Mouse (Mus musculus): ENCODE data around the gene Chrm1.

GRCm38 (mm10) chr19:8712870-8713305 lies 49.3 kb downstream of the Chrm1 start:
- no peak for TF ChIP-seq CTCF (IDR thresholded peaks at IDR 0.05; ENCODE audit: control insufficient read depth, insufficient read depth, insufficient read length)
- no peak for TF ChIP-seq FOSL1 (IDR thresholded peaks at IDR 0.05; ENCODE audit: insufficient read depth, low read length, poor library complexity, severe bottlenecking)
- TF ChIP-seq USF1 (IDR thresholded peaks at IDR 0.05; ENCODE audit: low read depth) = no peak
- TF ChIP-seq MAX (IDR thresholded peaks at IDR 0.05) = peak; percentile 78
- TF ChIP-seq MYOD1 (IDR thresholded peaks at IDR 0.05; ENCODE audit: control insufficient read depth, insufficient read length, low read depth) = no peak
- peak; percentile 69 for TF ChIP-seq CEBPB (IDR thresholded peaks at IDR 0.05; ENCODE audit: low read depth)
